Mouse (Mus musculus) erythroblast, embryonic 14.5 days (primary cell): ENCODE data around the gene Nudt21.

Experiments
- GATA1 ChIP-seq: IDR thresholded peaks from 2 replicates; pipeline ENCODE4 v1.6.1; 2012; ENCODE audit warnings: low read length, inconsistent platforms, mixed read lengths
- TAL1 ChIP-seq: IDR thresholded peaks from 3 replicates; pipeline ENCODE4 v1.6.1; 2012; ENCODE audit warnings: low read length, inconsistent platforms, mixed read lengths

DNA sequence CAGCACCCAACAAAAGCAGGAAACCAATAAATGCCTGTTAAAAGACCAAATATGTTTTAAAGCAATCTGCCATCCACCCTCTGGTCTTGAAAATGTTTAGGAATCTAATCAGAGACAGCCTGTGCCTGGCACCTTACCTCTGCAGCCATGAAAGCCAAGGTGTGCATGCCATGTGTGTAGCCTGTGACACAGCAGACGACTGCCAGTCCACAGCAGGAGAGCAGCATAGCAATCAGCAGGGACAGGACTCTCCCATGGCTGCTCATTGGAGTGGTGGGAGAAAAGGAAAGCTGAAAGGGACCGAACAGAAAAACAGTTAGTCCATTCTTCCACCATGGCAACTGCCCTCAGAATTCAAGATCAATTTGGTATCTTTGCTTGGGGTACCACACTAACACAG lies 37.9 kb downstream of the Nudt21 start:
- TF ChIP-seq GATA1 (no peak), TAL1 (no peak)
